In genomic region chr9:45850528-45851155, GRCm38 (mm10) we compare ENCODE assay signal across 9 mouse cellular contexts. TPM values are rescaled to one million over a fixed set of nuclear protein-coding genes. Genes with fewer than 3 reads are reported as not detected.
DNase-seq lines count a peak whose midpoint lies in the region; ATAC-seq and TF ChIP-seq lines count a peak whose summit lies in the region.
"Had no signal": no experiment of that assay in that cellular context is flagged by ENCODE, and none has a peak within 500 bp of the region (broad histone marks: within the 10 kb centered on the region; RNA-seq: fewer than 3 reads in every experiment).

No protein-coding gene starts in this region.

- no peak overlapping the region for H3K4me3 ChIP-seq in forebrain, postnatal 0 days (ENCODE audit: low read depth, low read length)
- H3K4me3 ChIP-seq in forebrain, embryonic 11.5 days (ENCODE audit: low read depth, low read length): no peak overlapping the region
- H3K4me3 ChIP-seq in midbrain, embryonic 13.5 days (replicated peaks): no peak overlapping the region
- no peak overlapping the region for H3K4me3 ChIP-seq in midbrain, embryonic 14.5 days (replicated peaks; ENCODE audit: low read depth, low read length)
- no peak overlapping the region for H3K4me3 ChIP-seq in stomach, postnatal 0 days (ENCODE audit: low read depth, low read length)

- H3K9me3 ChIP-seq in forebrain, postnatal 0 days (ENCODE audit: low read length): no peaks in the 10 kb centered on the region
- no peaks in the 10 kb centered on the region for H3K9me3 ChIP-seq in forebrain, embryonic 11.5 days (ENCODE audit: control insufficient read depth, low read length)
- no peaks in the 10 kb centered on the region for H3K9me3 ChIP-seq in midbrain, embryonic 13.5 days
- no peaks in the 10 kb centered on the region for H3K9me3 ChIP-seq in midbrain, embryonic 14.5 days (ENCODE audit: control insufficient read depth, low read length)
- H3K9me3 ChIP-seq in stomach, postnatal 0 days (ENCODE audit: control insufficient read depth, low read length): no peaks in the 10 kb centered on the region

- no peak overlapping the region for H3K9ac ChIP-seq in forebrain, postnatal 0 days
- no peak overlapping the region for H3K9ac ChIP-seq in forebrain, embryonic 11.5 days (ENCODE audit: low read length)
- H3K9ac ChIP-seq in midbrain, embryonic 13.5 days (replicated peaks): no peak overlapping the region
- no peak overlapping the region for H3K9ac ChIP-seq in midbrain, embryonic 14.5 days (replicated peaks; ENCODE audit: low read length)
- H3K9ac ChIP-seq in stomach, postnatal 0 days (ENCODE audit: low read length): 0 out of 2 replicates have a peak overlapping the region, but pooled peaks have one; percentile 31

- no peak overlapping the region for H3K4me2 ChIP-seq in forebrain, postnatal 0 days (ENCODE audit: low read depth)
- no peak overlapping the region for H3K4me2 ChIP-seq in forebrain, embryonic 11.5 days (ENCODE audit: low read depth, low read length, severe bottlenecking)
- no peak overlapping the region for H3K4me2 ChIP-seq in midbrain, embryonic 13.5 days (replicated peaks)
- H3K4me2 ChIP-seq in midbrain, embryonic 14.5 days (ENCODE audit: low read length): no peak overlapping the region
- no peak overlapping the region for H3K4me2 ChIP-seq in stomach, postnatal 0 days (replicated peaks; ENCODE audit: low read depth)

- TF ChIP-seq CTCF in forebrain, postnatal 0 days (IDR thresholded peaks at IDR 0.05; ENCODE audit: low read depth): no peak
- no peak for TF ChIP-seq CTCF in stomach, postnatal 0 days (IDR thresholded peaks at IDR 0.05; ENCODE audit: low read depth)

- no peak for DNase-seq in forebrain, postnatal 0 days
- no peak for DNase-seq in forebrain, embryonic 11.5 days (ENCODE audit: low spot score)
- no peak for DNase-seq in midbrain, embryonic 14.5 days
- DNase-seq in kidney, postnatal 36 days: peak; percentile 17 to 29
- peak; percentile 30 for DNase-seq in stomach, postnatal 0 days (ENCODE audit: low spot score)
- no peak for DNase-seq in urinary bladder, postnatal 25 days (ENCODE audit: low spot score)
- no peak for DNase-seq in thymus, postnatal 25 days
- DNase-seq: cerebellum, postnatal 36 days had no signal

- no peak for TF ChIP-seq EP300 in stomach, postnatal 0 days (optimal IDR thresholded peaks at IDR 0.05)

- H3K27me3 ChIP-seq in forebrain, postnatal 0 days (ENCODE audit: insufficient read depth, low read length): no peaks in the 10 kb centered on the region
- H3K27me3 ChIP-seq in forebrain, embryonic 11.5 days (ENCODE audit: control insufficient read depth, insufficient read depth, low read length): no peaks in the 10 kb centered on the region
- H3K27me3 ChIP-seq in midbrain, embryonic 13.5 days: no peaks in the 10 kb centered on the region
- no peaks in the 10 kb centered on the region for H3K27me3 ChIP-seq in midbrain, embryonic 14.5 days (ENCODE audit: control insufficient read depth, insufficient read depth, low read length)
- no peaks in the 10 kb centered on the region for H3K27me3 ChIP-seq in stomach, postnatal 0 days (ENCODE audit: control insufficient read depth, insufficient read depth, low read length)

- WGBS in forebrain, postnatal 0 days: 71% methylated on average over 8 of the region's 8 CpGs
- 92% methylated on average over 8 of the region's 8 CpGs for WGBS in forebrain, embryonic 11.5 days
- 86% methylated on average over 8 of the region's 8 CpGs for WGBS in midbrain, embryonic 13.5 days
- WGBS in midbrain, embryonic 14.5 days: 87% methylated on average over 8 of the region's 8 CpGs
- 50% methylated on average over 8 of the region's 8 CpGs for WGBS in stomach, postnatal 0 days

- peak overlapping the region; percentile 54; the same call in 1 of the 2 replicates for H3K27ac ChIP-seq in forebrain, postnatal 0 days (ENCODE audit: low read depth, low read length)
- H3K27ac ChIP-seq in forebrain, embryonic 11.5 days (ENCODE audit: low read depth, low read length): no peak overlapping the region
- peak overlapping the region; percentile 9; the same call in 1 of the 2 replicates for H3K27ac ChIP-seq in midbrain, embryonic 13.5 days
- no peak overlapping the region for H3K27ac ChIP-seq in midbrain, embryonic 14.5 days (replicated peaks; ENCODE audit: low read depth, low read length)
- peak overlapping the region; percentile 86 for H3K27ac ChIP-seq in stomach, postnatal 0 days (replicated peaks)

- peaks cover 26% of the 10 kb centered on the region for H3K36me3 ChIP-seq in forebrain, postnatal 0 days (ENCODE audit: insufficient read depth)
- H3K36me3 ChIP-seq in forebrain, embryonic 11.5 days (ENCODE audit: control insufficient read depth, insufficient read depth, low read length): no peaks in the 10 kb centered on the region; the same call in 1 of the 2 replicates
- peaks cover 35% of the 10 kb centered on the region for H3K36me3 ChIP-seq in midbrain, embryonic 13.5 days
- H3K36me3 ChIP-seq in midbrain, embryonic 14.5 days (ENCODE audit: control insufficient read depth, insufficient read depth, low read length): peaks cover 18% of the 10 kb centered on the region
- no peaks in the 10 kb centered on the region for H3K36me3 ChIP-seq in stomach, postnatal 0 days (ENCODE audit: control insufficient read depth, insufficient read depth, low read length)

- no peak for ATAC-seq in forebrain, postnatal 0 days
- no peak for ATAC-seq in forebrain, embryonic 11.5 days (replicated peaks; ENCODE audit: low FRiP score)
- no peak for ATAC-seq in midbrain, embryonic 13.5 days
- ATAC-seq in midbrain, embryonic 14.5 days (ENCODE audit: low FRiP score, low TSS enrichment): no peak
- ATAC-seq in stomach, postnatal 0 days (ENCODE audit: low FRiP score, low TSS enrichment): no peak

- H3K4me1 ChIP-seq in forebrain, postnatal 0 days (ENCODE audit: insufficient read depth): no peaks in the 10 kb centered on the region
- H3K4me1 ChIP-seq in forebrain, embryonic 11.5 days (replicated peaks; ENCODE audit: control insufficient read depth, insufficient read depth, low read length): no peaks in the 10 kb centered on the region
- 0 out of 2 replicates have a peak, but pooled peaks cover 14% of the 10 kb centered on the region for H3K4me1 ChIP-seq in midbrain, embryonic 13.5 days (replicated peaks)
- 0 out of 2 replicates have a peak, but pooled peaks cover 4% of the 10 kb centered on the region for H3K4me1 ChIP-seq in midbrain, embryonic 14.5 days (ENCODE audit: control insufficient read depth, insufficient read depth, low read length)
- peaks cover 5% of the 10 kb centered on the region for H3K4me1 ChIP-seq in stomach, postnatal 0 days (replicated peaks; ENCODE audit: control insufficient read depth, insufficient read depth)

RNA-seq across cellular contexts. Expression of gene Bace1, which starts 12.3 kb away (rescaled TPM):
- total RNA-seq in forebrain, postnatal 0 days (2014; rRNA removed): 40.9 and 48.5 TPM in 2 replicates
- polyA plus RNA-seq in forebrain, postnatal 0 days (2015; fragmentation: Nextera tagmentation; extraction: Ambion mirVana): 25.1 and 39.1 TPM in 2 replicates
- 29.8 and 30.7 TPM in 2 replicates for polyA plus RNA-seq in forebrain, embryonic 11.5 days (2014; fragmentation: Nextera tagmentation; extraction: Ambion mirVana)
- 47.0 and 50.6 TPM in 2 replicates for polyA plus RNA-seq in midbrain, embryonic 13.5 days (2015; fragmentation: Nextera tagmentation; extraction: Ambion mirVana)
- polyA plus RNA-seq in midbrain, embryonic 14.5 days (2014; fragmentation: Nextera tagmentation; extraction: Ambion mirVana): 46.5 and 56.5 TPM in 2 replicates
- 12.8 and 13.3 TPM in 2 replicates for polyA plus RNA-seq in stomach, postnatal 0 days (2015; fragmentation: Nextera tagmentation; extraction: Ambion mirVana)

RNA-seq across cellular contexts. Expression of gene Cep164, which starts 22.2 kb away (rescaled TPM):
- 16.3 and 22.0 TPM in 2 replicates for total RNA-seq in forebrain, postnatal 0 days (2014; rRNA removed)
- 7.3 and 10.4 TPM in 2 replicates for polyA plus RNA-seq in forebrain, postnatal 0 days (2015; fragmentation: Nextera tagmentation; extraction: Ambion mirVana)
- 17.5 and 21.5 TPM in 2 replicates for polyA plus RNA-seq in forebrain, embryonic 11.5 days (2014; fragmentation: Nextera tagmentation; extraction: Ambion mirVana)
- 14.9 and 15.5 TPM in 2 replicates for polyA plus RNA-seq in midbrain, embryonic 13.5 days (2015; fragmentation: Nextera tagmentation; extraction: Ambion mirVana)
- 13.0 and 18.0 TPM in 2 replicates for polyA plus RNA-seq in midbrain, embryonic 14.5 days (2014; fragmentation: Nextera tagmentation; extraction: Ambion mirVana)
- polyA plus RNA-seq in stomach, postnatal 0 days (2015; fragmentation: Nextera tagmentation; extraction: Ambion mirVana): 12.9 TPM in 2 replicates

RNA-seq across cellular contexts. Expression of gene Pcsk7, which starts 55.7 kb away (rescaled TPM):
- total RNA-seq in forebrain, postnatal 0 days (2014; rRNA removed): 32.5 and 33.8 TPM in 2 replicates
- polyA plus RNA-seq in forebrain, postnatal 0 days (2015; fragmentation: Nextera tagmentation; extraction: Ambion mirVana): 13.7 and 16.1 TPM in 2 replicates
- 17.9 and 18.8 TPM in 2 replicates for polyA plus RNA-seq in forebrain, embryonic 11.5 days (2014; fragmentation: Nextera tagmentation; extraction: Ambion mirVana)
- 26.4 and 27.7 TPM in 2 replicates for polyA plus RNA-seq in midbrain, embryonic 13.5 days (2015; fragmentation: Nextera tagmentation; extraction: Ambion mirVana)
- 15.5 and 17.4 TPM in 2 replicates for polyA plus RNA-seq in midbrain, embryonic 14.5 days (2014; fragmentation: Nextera tagmentation; extraction: Ambion mirVana)
- polyA plus RNA-seq in stomach, postnatal 0 days (2015; fragmentation: Nextera tagmentation; extraction: Ambion mirVana): 17.8 and 19.7 TPM in 2 replicates

RNA-seq across cellular contexts. Expression of gene Rnf214, which starts 56.1 kb away (rescaled TPM):
- 52.2 and 62.9 TPM in 2 replicates for total RNA-seq in forebrain, postnatal 0 days (2014; rRNA removed)
- 53.8 and 73.5 TPM in 2 replicates for polyA plus RNA-seq in forebrain, postnatal 0 days (2015; fragmentation: Nextera tagmentation; extraction: Ambion mirVana)
- polyA plus RNA-seq in forebrain, embryonic 11.5 days (2014; fragmentation: Nextera tagmentation; extraction: Ambion mirVana): 80.6 and 90.6 TPM in 2 replicates
- 114 and 119 TPM in 2 replicates for polyA plus RNA-seq in midbrain, embryonic 13.5 days (2015; fragmentation: Nextera tagmentation; extraction: Ambion mirVana)
- 97.4 and 121 TPM in 2 replicates for polyA plus RNA-seq in midbrain, embryonic 14.5 days (2014; fragmentation: Nextera tagmentation; extraction: Ambion mirVana)
- polyA plus RNA-seq in stomach, postnatal 0 days (2015; fragmentation: Nextera tagmentation; extraction: Ambion mirVana): 18.9 and 22.3 TPM in 2 replicates

Comparison
In these comparisons a context has a peak if more than half of its experiments do, and no peak if none do; other contexts are left out.
1. H3K27ac ChIP-seq: peak in forebrain, postnatal 0 days (single experiment), midbrain, embryonic 13.5 days (single experiment) and stomach, postnatal 0 days (single experiment); none in forebrain, embryonic 11.5 days (single experiment) and midbrain, embryonic 14.5 days (single experiment).
2. DNase-seq: peak in kidney, postnatal 36 days (2 of 2) and stomach, postnatal 0 days (single experiment); none in forebrain, postnatal 0 days (single experiment), forebrain, embryonic 11.5 days (single experiment), midbrain, embryonic 14.5 days (single experiment), urinary bladder, postnatal 25 days (single experiment) and thymus, postnatal 25 days (single experiment).